Mouse (Mus musculus) retina, adult 2 months (tissue): ENCODE results near the gene Epha10.
A peak's percentile ranks its signal among the peaks of the same experiment; 100 is the strongest.

Experiments used
- DNase-seq: peaks from one replicate; pipeline ENCODE4 v3.0.0-alpha.2; 2012; ENCODE audit warnings: low read depth, low spot score

The Epha10 gene

DNA sequence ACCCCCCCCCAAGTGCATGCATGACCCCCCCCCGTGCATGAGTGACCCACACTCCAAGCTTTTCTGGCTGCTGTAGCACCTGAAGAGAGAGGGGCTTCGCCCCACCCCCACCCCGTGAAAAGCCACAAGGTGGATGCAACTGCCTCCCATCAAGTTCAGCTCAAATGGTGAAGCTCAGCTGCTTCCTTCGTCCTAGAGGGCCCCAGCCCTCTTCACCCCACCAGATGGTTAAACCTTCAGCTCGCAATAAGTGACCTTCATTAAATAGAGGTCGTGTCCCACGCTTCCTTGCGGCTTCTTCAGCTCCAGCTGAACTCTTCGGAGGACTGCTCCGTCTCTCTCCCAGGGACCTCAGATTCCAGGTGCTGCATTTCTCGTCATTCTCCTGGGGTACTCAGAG lies at the start of gene Epha10:
Gene Epha10 (plus strand): TSS at position 301 of the 400 bp plus-strand sequence.
- no peak for DNase-seq

DNA sequence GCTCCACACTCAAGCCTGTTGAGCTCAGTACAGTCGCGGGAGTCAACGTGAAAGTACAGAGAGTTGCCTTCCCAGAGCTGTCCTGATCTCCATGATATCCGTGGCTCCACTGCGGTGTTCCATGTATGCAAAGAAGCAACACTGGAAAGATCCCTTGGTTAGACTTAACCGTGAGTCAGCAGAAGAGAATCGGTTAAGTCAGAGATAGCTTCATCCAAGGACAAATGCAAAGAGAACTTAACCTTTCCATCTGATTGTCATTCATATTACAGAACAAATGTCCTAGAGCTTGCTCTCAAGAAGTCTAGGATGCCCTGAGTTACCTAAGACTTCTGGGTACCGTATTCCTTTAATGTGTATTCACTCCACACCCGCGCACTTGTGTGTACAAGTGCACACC lies 47.9 kb upstream of the Epha10 start:
- no peak for DNase-seq

DNA sequence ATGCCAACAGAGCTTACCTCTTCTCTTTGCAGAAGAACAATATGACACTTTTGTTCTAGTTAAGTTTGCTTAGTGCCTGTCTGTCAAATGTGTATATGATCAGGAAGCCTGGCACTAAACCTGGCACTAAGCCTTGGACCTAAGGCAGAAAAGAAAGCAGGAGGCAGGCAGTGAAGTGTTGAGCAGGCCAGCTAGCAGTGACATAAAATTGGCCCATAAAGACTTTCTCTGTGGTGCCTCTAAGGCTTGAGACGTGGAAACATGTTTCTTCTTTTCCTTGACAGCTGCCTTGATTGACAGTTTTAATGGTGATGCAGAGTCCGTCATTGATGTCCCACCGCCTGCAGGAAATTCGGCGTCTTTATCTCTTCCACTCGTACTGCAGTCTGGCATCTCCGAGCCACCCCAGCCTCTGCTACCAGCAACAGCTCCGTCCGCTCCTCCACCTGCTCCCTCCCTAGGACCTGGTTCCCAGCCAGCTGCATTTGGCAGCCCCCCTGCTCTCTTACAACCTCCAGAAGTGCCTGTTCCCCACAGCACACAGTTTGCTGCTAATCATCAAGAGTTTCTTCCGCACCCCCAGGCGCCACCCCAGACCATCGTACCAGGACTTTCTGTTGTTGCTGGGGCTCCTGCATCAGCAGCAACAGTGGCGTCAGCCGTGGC lies 42.5 kb upstream of the Epha10 start:
- DNase-seq, result no peak

DNA sequence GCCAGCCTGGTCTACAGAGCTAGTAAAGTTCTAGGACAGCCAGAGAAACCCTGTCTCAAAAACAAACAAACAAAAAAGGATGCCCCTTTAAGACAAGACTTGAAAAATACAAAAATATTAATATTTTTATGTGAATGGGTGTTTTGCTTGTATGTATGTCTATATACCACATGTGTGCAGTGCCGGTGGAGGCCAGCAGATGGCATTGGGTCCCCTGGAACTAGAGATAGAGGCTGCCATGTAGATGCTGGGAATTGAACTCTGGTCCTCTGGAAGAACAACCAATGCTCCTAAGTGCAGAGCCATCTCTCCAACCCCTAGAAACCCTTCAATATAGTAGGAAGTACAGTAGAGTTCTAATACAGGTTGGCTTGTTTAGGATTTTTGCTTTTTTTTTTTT lies 39.7 kb upstream of the Epha10 start:
- DNase-seq, result no peak

DNA sequence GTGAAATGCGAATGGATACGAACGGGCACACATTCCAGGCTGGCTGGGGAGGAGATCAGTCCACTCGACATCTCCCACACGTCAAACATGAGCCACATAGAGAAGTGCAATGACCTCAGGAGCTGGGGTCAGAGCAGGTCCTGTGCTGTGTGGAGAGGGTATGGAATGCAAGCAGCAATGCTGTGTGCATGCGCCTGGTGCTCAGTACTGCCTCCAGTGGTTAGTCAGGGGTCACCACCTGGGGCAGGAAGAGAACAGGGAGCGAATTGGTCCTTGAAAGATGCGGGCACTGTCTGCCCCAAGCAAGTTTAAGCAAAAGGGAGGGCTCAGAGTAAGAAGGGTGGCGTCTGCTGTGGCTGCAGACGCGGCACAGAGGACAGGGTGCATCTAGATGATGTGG lies 37.2 kb upstream of the Epha10 start:
- DNase-seq, result no peak

DNA sequence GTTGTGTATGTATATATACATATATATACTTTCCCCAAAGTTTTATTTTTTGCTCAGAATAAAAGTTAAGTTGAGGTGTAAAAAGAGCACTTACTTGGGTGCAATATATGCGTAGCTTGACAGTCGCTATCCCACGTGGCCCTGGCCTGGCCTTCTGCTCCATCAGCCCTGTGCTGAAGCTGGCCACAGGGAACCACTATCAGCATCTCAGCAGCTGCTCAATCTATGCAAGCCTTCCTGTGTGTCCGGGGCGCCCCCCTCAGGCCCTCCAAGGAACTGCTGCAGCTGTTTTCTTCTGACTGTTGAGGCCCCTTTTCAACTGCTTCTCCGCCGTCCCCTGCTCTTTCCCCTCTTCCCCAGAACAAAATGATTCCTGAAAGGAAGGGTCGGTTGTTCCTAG lies 33.1 kb upstream of the Epha10 start:
- no peak for DNase-seq

DNA sequence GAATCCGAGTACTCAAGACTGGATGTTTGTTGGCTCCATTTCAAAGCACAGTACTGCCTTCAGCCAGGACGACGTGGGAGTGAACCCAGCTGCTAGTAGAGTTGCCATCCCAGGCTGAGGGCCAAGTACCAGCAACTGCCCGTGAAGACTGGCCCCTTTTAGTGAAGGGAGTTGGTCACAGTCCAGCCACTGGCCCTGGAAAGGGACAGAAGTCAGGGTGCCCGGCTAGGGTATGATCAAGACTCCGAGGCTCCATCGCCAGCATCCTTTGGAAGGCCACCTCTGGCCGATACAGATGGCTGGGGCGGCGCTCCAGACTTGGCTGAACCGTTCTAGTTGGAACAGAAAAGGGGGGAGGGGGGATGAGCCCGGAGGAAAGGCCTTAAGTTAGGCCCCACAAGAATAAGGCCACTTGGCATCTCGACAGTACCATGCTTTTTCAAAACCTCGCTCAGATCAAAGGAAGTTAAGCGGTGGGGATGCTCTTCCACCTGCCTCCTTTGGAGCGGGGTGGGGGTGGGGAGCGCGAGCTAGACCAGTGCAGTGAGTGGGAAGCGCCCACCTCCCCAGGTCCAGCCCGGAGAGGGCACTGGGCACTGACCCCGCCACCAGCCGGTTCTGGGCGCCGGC lies 31.0 kb upstream of the Epha10 start:
- no peak for DNase-seq

DNA sequence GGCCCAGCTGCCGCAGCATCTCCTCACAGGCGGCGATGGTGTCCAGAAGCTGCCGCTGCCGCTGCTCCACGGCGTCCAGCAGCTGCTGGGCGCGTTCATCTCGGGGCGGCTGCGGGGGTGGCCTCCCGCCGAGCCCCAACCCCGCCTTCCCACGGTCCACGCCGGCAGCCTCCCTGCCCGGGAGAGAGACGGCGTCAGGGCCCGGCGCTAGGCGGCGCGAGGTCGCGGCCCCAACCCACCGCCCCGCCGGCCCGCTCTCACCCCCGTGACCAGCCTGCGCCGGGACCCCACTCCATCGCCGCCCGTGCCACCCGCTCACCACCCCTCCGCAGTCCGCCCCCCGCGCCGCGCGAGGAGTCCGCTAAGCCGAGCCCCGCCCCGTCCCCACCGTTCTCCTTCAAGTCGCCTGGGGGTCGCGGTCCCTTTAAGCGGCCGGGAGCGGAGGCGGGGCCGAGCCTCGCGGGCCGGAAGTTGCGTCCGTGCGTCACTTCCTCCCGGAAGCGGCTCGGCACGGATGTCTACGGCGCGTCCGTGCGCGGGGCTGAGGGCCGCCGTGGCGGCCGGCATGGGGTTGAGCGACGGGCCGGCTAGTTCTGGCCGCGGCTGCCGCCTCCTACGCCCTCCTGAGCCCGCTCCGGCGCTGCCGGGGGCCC lies 30.3 kb upstream of the Epha10 start, which contains the start of gene Yrdc:
Gene Yrdc (plus strand): TSS at position 419 of the 653 bp plus-strand sequence.
- DNase-seq, result peak; percentile 90

DNA sequence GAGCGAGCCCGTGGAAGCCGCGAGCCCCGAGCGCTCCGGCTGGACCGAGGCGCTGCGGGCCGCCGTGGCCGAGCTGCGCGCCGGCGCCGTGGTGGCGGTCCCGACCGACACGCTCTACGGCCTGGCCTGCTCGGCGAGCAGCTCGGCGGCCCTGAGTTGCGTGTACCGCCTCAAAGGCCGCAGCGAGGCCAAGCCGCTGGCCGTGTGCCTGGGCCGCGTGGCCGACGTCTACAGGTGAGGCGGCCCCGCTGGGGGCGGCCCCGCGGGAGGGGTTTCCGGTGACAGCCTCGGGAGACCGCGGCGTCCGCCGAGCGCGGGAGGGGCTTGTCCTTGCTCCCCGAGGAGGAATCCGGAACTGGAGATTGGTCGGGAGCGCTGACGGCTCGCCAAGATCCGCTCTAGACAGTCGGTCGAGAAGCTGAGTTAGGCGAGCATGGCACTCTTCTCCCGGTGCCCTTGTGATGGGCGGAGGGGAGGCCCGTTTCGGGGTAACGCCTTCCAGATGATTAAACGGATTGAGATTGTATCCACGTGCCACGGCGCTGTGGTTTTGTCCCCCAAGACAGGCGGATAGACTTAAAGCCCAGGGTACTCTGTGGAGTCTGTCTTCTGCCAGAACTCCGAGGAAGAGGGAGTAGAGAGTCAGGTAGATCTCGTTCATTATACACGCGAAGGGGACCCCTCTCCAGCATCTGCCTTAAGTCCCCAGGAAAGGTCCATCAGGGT lies 29.6 kb upstream of the Epha10 start, which contains the start of gene 1110065P20Rik:
Gene 1110065P20Rik (minus strand): TSS at position 264 of the 726 bp plus-strand sequence.
- DNase-seq, result no peak

DNA sequence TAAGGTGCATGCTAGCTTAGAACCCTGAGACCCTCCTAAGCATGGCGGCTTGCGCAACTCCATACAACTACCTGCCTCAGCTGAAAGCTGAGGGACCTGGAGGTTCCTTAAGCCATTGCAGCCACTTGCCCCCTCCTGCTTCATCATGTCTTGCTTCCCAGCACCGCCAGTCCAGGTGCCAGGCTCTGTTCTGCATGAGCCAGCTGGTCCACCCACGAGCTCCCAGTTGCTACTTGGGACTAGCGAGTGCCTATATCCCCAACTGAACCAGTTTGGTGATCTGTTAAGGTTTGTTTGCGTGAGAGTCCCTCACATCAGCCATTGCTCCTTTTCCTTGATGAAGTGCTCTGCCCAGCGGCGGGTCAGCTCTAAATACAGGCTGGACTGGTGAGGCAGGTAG lies 24.4 kb upstream of the Epha10 start:
- DNase-seq, result no peak

DNA sequence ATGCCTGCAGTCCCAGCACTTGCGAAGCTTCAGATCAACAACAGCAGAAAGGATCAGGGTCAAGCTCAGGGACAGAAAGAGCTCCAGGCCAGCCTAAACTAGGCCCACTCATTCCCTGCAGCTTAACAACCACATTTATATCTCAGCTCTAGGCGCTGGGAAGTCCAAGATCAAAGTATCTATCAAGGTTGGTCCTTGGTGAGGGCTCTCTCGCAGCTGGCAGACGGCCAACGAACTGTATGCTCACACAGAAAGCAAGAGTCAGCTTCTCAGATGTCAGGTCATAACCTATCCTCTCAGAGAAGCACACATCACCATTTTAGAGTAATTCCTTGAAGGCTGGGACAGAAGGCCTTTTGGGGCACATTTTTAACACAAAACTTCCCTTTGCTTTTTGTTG lies 22.3 kb upstream of the Epha10 start:
- no peak for DNase-seq

DNA sequence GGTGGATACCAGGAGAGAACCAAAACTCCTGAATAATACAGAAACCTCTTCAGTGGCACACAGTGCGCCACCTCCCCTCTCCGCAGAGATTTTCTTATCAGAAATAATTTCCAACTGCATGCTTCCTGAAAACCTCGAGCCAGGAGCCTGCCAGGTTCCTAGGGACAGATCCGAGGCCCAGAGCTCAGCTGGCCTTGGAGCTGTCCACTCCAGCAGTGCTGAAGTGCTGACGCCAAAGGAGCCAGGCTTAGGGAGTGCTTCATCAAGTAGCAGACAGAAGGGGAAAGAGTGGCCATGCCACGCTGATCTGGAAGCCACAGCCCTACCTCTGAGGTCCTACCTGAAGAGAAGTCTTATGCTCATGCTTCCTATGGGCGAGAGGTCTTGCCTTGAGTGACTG lies 20.3 kb upstream of the Epha10 start:
- DNase-seq, result no peak

DNA sequence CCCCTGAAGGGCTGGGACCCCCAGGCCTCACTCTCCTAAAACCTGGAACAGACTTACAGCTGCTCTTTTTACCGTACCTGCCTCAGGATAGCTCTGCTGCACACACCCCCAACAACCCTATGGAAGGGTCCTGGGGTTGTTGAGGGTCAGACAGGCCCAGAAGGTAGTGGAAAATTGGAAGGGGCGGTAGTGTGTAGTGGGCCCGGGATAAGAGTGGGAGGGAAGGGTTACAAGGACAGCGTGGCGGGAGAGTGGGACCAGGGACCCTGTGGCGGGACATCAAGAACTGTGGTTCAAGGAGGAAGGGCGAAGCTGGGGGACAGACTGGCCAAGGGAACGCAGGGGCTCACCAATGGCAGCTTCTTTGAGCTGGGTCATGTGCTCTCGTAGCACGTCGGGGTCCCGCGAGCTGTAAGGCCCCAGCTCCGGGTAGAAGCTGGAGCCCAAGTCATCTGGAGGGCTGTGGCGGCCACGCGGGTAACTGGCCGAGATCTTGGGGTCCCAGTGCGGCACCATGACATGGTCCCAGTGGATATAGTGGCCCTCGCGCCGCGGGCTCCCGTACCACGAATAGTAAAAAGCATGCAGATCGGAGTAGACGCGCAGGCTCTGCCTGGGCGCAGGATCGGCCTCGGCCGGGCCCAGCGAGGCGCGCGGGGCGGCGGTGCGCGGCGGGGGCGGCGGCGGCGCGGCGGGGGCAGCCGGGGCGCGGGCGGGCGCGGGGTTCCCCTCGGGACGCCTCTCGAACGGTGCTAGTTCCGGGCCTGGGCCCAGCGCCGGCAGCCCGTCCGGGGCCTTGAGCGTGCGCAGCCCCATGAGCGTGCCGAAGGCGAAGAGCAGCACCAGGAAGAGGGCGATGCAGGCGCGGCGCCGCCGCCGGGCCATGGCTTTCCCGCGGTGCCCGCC lies 19.2 kb upstream of the Epha10 start, which contains the start of gene Maneal:
Gene Maneal (minus strand): TSS at position 889 of the 906 bp plus-strand sequence.
- no peak for DNase-seq

DNA sequence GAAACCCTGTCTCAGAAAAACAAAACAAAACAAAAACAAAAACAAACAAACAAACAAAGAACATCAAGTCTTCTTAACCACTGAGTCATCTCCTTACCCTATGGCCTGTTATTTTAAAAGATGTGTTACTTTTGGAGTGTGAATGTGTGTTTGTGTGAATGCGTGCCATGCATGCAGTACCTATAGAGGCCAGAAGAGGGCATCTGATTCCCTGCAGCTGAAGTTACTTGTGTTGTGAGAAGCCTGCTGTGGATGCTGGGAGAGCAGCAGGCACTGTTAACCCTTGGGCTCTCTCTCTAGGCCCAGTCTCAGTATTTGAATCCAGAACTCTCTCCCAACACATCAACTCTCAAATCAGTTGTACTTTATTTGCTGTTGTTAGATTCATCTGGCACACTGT lies 8.0 kb upstream of the Epha10 start:
- DNase-seq, result no peak

DNA sequence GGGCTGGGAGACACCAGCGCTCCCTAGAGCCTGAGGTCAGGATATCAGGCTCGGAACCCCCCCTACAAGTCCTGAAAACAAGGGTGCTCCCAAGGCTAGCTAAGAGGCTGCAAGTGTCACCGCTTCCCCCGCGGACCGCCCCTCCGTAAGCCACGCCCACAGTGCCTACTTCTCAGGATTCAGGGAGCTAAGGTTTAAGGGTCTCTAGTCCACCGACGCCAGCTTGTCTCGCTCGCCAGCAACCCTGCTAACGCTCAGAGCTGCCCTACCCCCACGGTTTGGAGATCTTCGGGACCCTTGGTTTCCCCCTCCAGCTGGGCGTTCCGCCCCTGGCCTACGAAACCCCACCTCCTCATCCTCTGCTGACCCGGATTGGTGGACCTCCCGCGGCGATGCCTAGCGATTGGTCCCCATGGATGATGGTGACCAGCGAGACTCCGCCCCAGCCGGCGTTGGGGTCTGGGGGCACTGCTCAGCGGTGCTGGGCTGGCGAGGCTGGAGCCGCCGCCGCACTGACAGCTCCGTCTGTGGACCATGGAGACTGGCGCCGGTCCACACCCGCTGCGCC lies 726 bp downstream of the Epha10 start:
- no peak for DNase-seq

DNA sequence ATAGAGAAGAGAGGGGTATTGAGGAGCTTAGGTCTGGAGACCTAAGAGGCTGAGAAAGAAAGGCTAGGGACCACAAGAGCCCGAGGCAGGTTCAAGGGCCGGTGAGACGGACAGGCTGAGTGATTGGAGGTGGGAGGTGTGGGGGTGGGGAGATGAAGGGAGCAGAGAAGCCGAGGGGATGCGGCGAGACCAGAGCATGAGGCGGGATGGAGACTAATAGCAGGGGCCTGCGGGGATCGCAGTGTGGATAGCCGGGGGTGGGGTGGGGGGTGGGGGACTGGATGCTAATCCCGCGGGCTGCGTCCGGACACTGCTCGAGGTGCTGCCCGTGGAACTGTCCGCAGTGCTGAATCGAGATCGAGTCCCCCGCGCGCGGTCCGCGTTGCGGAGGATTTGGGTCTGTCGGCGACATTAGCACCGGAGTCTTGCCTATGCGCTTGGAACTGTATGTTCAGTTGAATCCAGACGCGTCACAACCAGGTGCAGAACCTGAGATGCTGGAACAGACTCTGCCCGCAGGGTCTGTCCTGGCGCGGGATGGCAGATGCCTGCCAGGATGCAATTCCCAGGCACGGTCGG lies 1.5 kb downstream of the Epha10 start:
- DNase-seq, result no peak

DNA sequence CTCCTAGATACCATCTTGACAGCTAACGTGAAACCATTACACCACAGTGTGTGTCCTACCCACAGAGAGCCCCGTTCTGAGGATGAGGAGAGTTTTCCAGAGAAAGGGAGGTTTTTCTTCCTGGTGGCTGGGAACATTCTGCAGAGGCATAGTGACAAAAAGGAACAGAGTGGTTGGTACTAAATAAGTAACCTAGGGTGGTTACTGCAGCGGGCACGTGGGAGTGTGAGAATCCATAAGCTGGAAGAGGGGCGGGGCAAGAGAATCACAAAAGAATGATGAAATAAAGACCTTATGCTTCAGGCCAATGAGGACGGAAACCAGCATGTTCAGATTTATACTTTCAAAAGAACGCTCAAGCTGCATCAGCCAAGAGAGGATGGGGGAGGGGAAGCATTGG lies 8.0 kb downstream of the Epha10 start:
- DNase-seq, result no peak

DNA sequence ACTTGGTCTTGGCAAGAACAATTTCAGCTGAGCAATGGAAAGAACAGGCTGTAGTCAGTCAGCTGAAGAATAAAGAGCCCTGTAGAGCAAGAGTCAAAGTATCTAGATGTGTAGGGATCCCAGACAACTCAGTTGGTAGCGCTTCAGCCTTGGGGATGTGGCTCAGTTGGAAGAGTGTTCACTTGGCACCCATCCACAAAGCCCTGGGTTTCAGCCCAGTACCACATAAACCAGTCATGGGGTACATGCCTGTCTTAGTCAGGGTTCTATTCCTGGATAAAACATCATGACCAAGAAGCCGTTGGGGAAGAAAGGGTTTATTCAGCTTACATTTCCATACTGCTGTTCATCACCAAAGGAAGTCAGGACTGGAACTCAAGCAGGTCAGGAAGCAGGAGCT lies 9.2 kb downstream of the Epha10 start:
- no peak for DNase-seq

DNA sequence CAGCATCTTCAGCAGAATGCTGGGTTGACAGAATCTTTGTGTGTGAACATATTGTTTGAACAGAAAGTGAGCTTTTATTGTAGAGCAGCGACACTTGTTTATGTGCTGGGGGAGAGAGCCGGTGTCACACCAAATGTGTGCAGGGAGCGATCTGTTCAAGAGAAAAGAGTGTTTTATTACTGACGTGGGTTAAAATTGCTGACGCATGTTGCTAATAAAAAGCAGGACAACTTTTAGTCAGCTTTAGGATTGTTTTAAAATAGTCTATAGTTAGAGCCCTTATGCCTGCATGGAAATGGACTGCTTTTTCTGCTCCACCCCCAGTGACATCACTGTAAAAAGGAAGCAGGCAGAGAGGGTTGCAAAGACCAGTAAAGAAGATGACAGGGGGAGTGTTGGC lies 10.1 kb downstream of the Epha10 start:
- DNase-seq, result no peak

DNA sequence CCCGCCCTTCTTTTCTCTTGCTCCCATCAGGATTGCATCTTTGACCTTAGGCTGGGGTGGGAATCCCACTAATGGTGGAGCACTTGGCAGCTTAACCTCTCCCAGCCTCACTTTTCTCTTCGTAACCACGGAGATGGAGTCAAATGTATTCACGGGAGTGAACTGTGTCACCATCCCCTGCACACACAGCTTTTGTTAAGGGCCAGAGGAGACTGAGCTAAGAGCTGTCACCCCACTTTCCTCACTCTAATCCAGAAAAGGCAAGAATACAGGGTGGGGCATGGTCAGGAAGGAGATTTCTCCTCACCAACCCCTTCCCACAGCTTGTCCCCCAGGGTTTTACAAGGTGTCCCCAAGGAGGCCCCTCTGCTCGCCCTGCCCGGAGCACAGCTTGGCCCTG lies 13.1 kb downstream of the Epha10 start:
- no peak for DNase-seq
